In the genomic region with DNA sequence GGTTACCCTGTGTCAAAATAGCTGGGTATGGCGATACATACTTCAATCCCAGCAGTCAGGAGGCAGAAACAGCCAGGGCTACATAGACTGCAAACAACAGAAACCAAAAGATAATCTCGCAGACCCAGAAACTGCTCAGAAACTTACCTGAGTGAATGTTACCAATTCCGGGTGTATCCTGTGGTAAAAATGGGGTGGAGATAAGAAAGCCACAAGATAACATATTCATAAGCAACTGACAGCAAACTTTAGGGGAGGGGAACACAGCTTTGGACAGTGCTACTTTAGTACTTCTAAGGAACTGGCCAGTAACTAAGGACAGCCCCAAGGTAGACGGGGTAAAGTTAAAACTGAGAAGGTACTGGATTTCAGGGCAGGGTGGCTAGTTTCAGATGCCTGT, we compare ENCODE assay signal across 39 mouse cellular contexts. TPM values are rescaled to one million over a fixed set of nuclear protein-coding genes. Genes with fewer than 3 reads are reported as not detected.
DNase-seq lines count a peak whose midpoint lies in the region; ATAC-seq and TF ChIP-seq lines count a peak whose summit lies in the region.
"Had no signal": no experiment of that assay in that cellular context is flagged by ENCODE, and none has a peak within 500 bp of the region (broad histone marks: within the 10 kb centered on the region; RNA-seq: fewer than 3 reads in every experiment).

No protein-coding gene starts in this region.

- in situ Hi-C loops in CH12.LX (cut with MboI; ENCODE audit: low pct_ligation_motif_present, low pct_unique_long_range_greater_than_20kb, low sequenced_read_pairs), result no loop called here

- no peak for TF ChIP-seq EP300 in CH12.LX (IDR thresholded peaks at IDR 0.05; ENCODE audit: low read length)

- peak; percentile 60 for DNase-seq in 416B (ENCODE audit: low read depth)
- no peak for DNase-seq in CH12.LX (ENCODE audit: extremely low read depth)
- DNase-seq in gastrocnemius, postnatal 14 days, result no peak
- no peak for DNase-seq in cerebellum, adult 9-10 months
- DNase-seq in ovary, postnatal 14 days (ENCODE audit: low spot score), result no peak
- DNase-seq: adrenal gland, adult 2 months; adrenal gland, postnatal 36 days; B cell, adult 2 months; cerebellum, adult 18-20 months; cerebellum, postnatal 25 days; heart, adult 2 months; kidney, adult 2 months; kidney, postnatal 10 days; lung, adult 2 months; lung, postnatal 10 days had no signal

- no peak overlapping the region for H3K9ac ChIP-seq in CH12.LX (ENCODE audit: insufficient read depth, low read depth)
- no peak overlapping the region for H3K9ac ChIP-seq in liver, embryonic 15.5 days
- H3K9ac ChIP-seq in kidney, embryonic 14.5 days (ENCODE audit: low read depth, low read length), result no peak overlapping the region
- H3K9ac ChIP-seq: forebrain, embryonic 13.5 days; heart, embryonic 12.5 days; hindbrain, embryonic 15.5 days; limb, embryonic 13.5 days; midbrain, embryonic 12.5 days; neural tube, embryonic 12.5 days had no signal

- TF ChIP-seq CTCF in CH12.LX (conservative IDR thresholded peaks at IDR 0.05 in 1 of 2, IDR thresholded peaks at IDR 0.05 in 1 of 2; ENCODE audit: low read depth in 2 of 2, low read length in 2 of 2), result no peak

- H3K4me2 ChIP-seq in CH12.LX (ENCODE audit: insufficient read depth, low read depth, poor library complexity, severe bottlenecking), result no peak overlapping the region
- H3K4me2 ChIP-seq in liver, embryonic 15.5 days, result no peak overlapping the region
- no peak overlapping the region for H3K4me2 ChIP-seq in kidney, embryonic 14.5 days (replicated peaks; ENCODE audit: low read depth, low read length)
- H3K4me2 ChIP-seq: forebrain, embryonic 13.5 days; heart, embryonic 12.5 days; hindbrain, embryonic 15.5 days; limb, embryonic 13.5 days; midbrain, embryonic 12.5 days; neural tube, embryonic 12.5 days had no signal

- H3K36me3 ChIP-seq in CH12.LX (replicated peaks in 1 of 2; ENCODE audit: control insufficient read depth in 1 of 2, insufficient read depth in 1 of 2, low read length in 1 of 2), result peaks cover 57 to 77% of the 10 kb centered on the region in 2 experiments
- peaks cover 73% of the 10 kb centered on the region for H3K36me3 ChIP-seq in liver, embryonic 15.5 days (replicated peaks)
- H3K36me3 ChIP-seq in kidney, embryonic 14.5 days (ENCODE audit: control insufficient read depth, insufficient read depth, low read length), result peaks cover 59% of the 10 kb centered on the region

- H3K9me3 ChIP-seq in CH12.LX (replicated peaks; ENCODE audit: low read length), result no peaks in the 10 kb centered on the region
- no peaks in the 10 kb centered on the region for H3K9me3 ChIP-seq in liver, embryonic 15.5 days (replicated peaks)
- no peaks in the 10 kb centered on the region for H3K9me3 ChIP-seq in kidney, embryonic 14.5 days (ENCODE audit: control insufficient read depth, low read length)
- H3K9me3 ChIP-seq: forebrain, embryonic 13.5 days; heart, embryonic 12.5 days; hindbrain, embryonic 10.5 days; hindbrain, embryonic 15.5 days; limb, embryonic 13.5 days; midbrain, embryonic 12.5 days; neural tube, embryonic 12.5 days had no signal

- H3K27ac ChIP-seq in CH12.LX (ENCODE audit: insufficient read depth, low read depth), result no peak overlapping the region
- H3K27ac ChIP-seq in liver, embryonic 15.5 days (replicated peaks), result peak overlapping the region; percentile 21; the same call in 1 of the 2 replicates
- H3K27ac ChIP-seq in kidney, embryonic 14.5 days (ENCODE audit: low read depth, low read length), result no peak overlapping the region
- H3K27ac ChIP-seq: forebrain, embryonic 13.5 days; heart, adult 2 months; hindbrain, embryonic 10.5 days; hindbrain, embryonic 15.5 days; limb, embryonic 13.5 days; macrophage; midbrain, embryonic 12.5 days; neural tube, embryonic 12.5 days had no signal

- dilution Hi-C loops in CH12.LX (cut with MboI; ENCODE audit: extremely low pct_ligation_motif_present, extremely low pct_unique_long_range_greater_than_20kb, low sequenced_read_pairs), result no loop called here

- H3K79me2 ChIP-seq in CH12.LX (replicated peaks; ENCODE audit: control insufficient read depth, extremely low read depth, insufficient read depth, poor library complexity, severe bottlenecking), result peaks cover 26% of the 10 kb centered on the region

- H3K27me3 ChIP-seq in CH12.LX (replicated peaks), result no peaks in the 10 kb centered on the region
- no peaks in the 10 kb centered on the region for H3K27me3 ChIP-seq in liver, embryonic 15.5 days
- no peaks in the 10 kb centered on the region for H3K27me3 ChIP-seq in kidney, embryonic 14.5 days (ENCODE audit: control insufficient read depth, insufficient read depth, low read length)
- H3K27me3 ChIP-seq: forebrain, embryonic 13.5 days; heart, embryonic 12.5 days; hindbrain, embryonic 15.5 days; limb, embryonic 13.5 days; midbrain, embryonic 12.5 days; neural tube, embryonic 12.5 days had no signal

- H3K4me3 ChIP-seq in CH12.LX (replicated peaks in 1 of 3; ENCODE audit: low read depth in 2 of 3, low read length in 2 of 3, poor library complexity in 1 of 3), result no peak overlapping the region
- no peak overlapping the region for H3K4me3 ChIP-seq in liver, embryonic 15.5 days (replicated peaks)
- no peak overlapping the region for H3K4me3 ChIP-seq in kidney, embryonic 14.5 days (ENCODE audit: low read length)
- H3K4me3 ChIP-seq: forebrain, embryonic 13.5 days; heart, adult 2 months; heart, embryonic 12.5 days; hindbrain, embryonic 10.5 days; hindbrain, embryonic 15.5 days; limb, embryonic 13.5 days; midbrain, embryonic 12.5 days; myocyte; neural tube, embryonic 12.5 days had no signal

- intact Hi-C loops in gastrocnemius, postnatal 14 days (cut with DNase I; ENCODE audit: low total_unique reads), result no loop called here

- TF ChIP-seq POLR2A in CH12.LX (IDR thresholded peaks at IDR 0.05; ENCODE audit: low read depth, low read length), result no peak; the same call in 1 of the 2 replicates

- peaks cover 5 to 43% of the 10 kb centered on the region in 2 experiments; a peak in 3 of 4 replicates for H3K4me1 ChIP-seq in CH12.LX (ENCODE audit: control insufficient read depth in 1 of 2, insufficient read depth in 2 of 2)
- peaks cover 55% of the 10 kb centered on the region for H3K4me1 ChIP-seq in liver, embryonic 15.5 days (replicated peaks)
- H3K4me1 ChIP-seq in kidney, embryonic 14.5 days (ENCODE audit: control insufficient read depth, insufficient read depth, low read length), result peaks cover 4% of the 10 kb centered on the region; the same call in 1 of the 2 replicates

- TF ChIP-seq RAD21 in CH12.LX (IDR thresholded peaks at IDR 0.05; ENCODE audit: low read depth, low read length), result no peak

- 18% methylated on average over 4 of the region's 4 CpGs for WGBS in liver, embryonic 15.5 days (ENCODE audit: insufficient replicate concordance)
- 91% methylated on average over 4 of the region's 4 CpGs for WGBS in kidney, embryonic 14.5 days

- ATAC-seq in common myeloid progenitor, adult 5-6 weeks (replicated peaks; ENCODE audit: low read depth, poor library complexity, severe bottlenecking), result 0 out of 2 replicates have a peak, but pooled peaks have one; percentile 12
- no peak for ATAC-seq in liver, embryonic 15.5 days (ENCODE audit: insufficient read depth)
- no peak for ATAC-seq in kidney, embryonic 14.5 days (ENCODE audit: low FRiP score, low TSS enrichment)
- ATAC-seq: forebrain, embryonic 13.5 days had no signal

TF ChIP-seq in CH12.LX, 34 proteins besides CTCF, POLR2A, EP300 and RAD21 (continues in another document):
- TF ChIP-seq POLR2AphosphoS2 (IDR thresholded peaks at IDR 0.05; ENCODE audit: low read depth, low read length), result peak; percentile 47
- peak; percentile 58 for TF ChIP-seq ZMIZ1 (IDR thresholded peaks at IDR 0.05; ENCODE audit: low read depth, low read length)

RNA-seq across cellular contexts. Expression of a gene that starts 4.9 kb away (rescaled TPM):
- total RNA-seq in CH12.LX (2012; rRNA removed), result 81.3 and 88.2 TPM in 2 replicates
- total RNA-seq in CH12.LX (2014; rRNA removed), result 125 and 135 TPM in 2 replicates
- 55.9 and 69.2 TPM in 2 replicates for polyA plus RNA-seq in CH12.LX (2012; ENCODE audit: insufficient read length, low read depth)
- 29.5 and 39.8 TPM in 2 replicates for total RNA-seq in common myeloid progenitor, adult 5-6 weeks (2017)
- polyA plus RNA-seq in liver, embryonic 15.5 days (2015; fragmentation: Nextera tagmentation; extraction: Ambion mirVana), result 48.2 and 50.4 TPM in 2 replicates
- total RNA-seq in gastrocnemius, postnatal 14 days (2021), result 10 to 100 TPM; 17.5 to 19.9 TPM
- 143 and 162 TPM in 2 replicates for polyA plus RNA-seq in kidney, embryonic 14.5 days (2014; fragmentation: Nextera tagmentation; extraction: Ambion mirVana)

RNA-seq across cellular contexts. Expression of a gene that starts 5.4 kb away (rescaled TPM):
- 2,535 and 3,076 TPM in 2 replicates for total RNA-seq in CH12.LX (2012; rRNA removed)
- 3,131 and 3,378 TPM in 2 replicates for total RNA-seq in CH12.LX (2014; rRNA removed)
- 2,547 and 3,250 TPM in 2 replicates for polyA plus RNA-seq in CH12.LX (2012; ENCODE audit: insufficient read length, low read depth)
- total RNA-seq in common myeloid progenitor, adult 5-6 weeks (2017), result 2,354 and 2,766 TPM in 2 replicates
- 758 and 952 TPM in 2 replicates for polyA plus RNA-seq in liver, embryonic 15.5 days (2015; fragmentation: Nextera tagmentation; extraction: Ambion mirVana)
- 1,000 to 10,000 TPM in 1 of 2 experiments, 100 to 1,000 TPM in 1; 952 to 1,089 TPM for total RNA-seq in gastrocnemius, postnatal 14 days (2021)
- polyA plus RNA-seq in kidney, embryonic 14.5 days (2014; fragmentation: Nextera tagmentation; extraction: Ambion mirVana), result 2,593 and 3,221 TPM in 2 replicates

RNA-seq across cellular contexts. Expression of a gene that starts 6.1 kb away (rescaled TPM):
- total RNA-seq in CH12.LX (2012; rRNA removed) (25.4 and 30.4 TPM in 2 replicates), CH12.LX (2014; rRNA removed) (21.7 and 26.0 TPM in 2 replicates)
- 16.5 and 18.3 TPM in 2 replicates for polyA plus RNA-seq in CH12.LX (2012; ENCODE audit: insufficient read length, low read depth)
- total RNA-seq in common myeloid progenitor, adult 5-6 weeks (2017), result 18.8 and 35.2 TPM in 2 replicates
- polyA plus RNA-seq in liver, embryonic 15.5 days (2015; fragmentation: Nextera tagmentation; extraction: Ambion mirVana), result 12.6 and 13.6 TPM in 2 replicates
- total RNA-seq in gastrocnemius, postnatal 14 days (2021), result 1 to 10 TPM; 4.4 to 5.6 TPM
- 26.7 and 28.3 TPM in 2 replicates for polyA plus RNA-seq in kidney, embryonic 14.5 days (2014; fragmentation: Nextera tagmentation; extraction: Ambion mirVana)

RNA-seq across cellular contexts. Expression of a gene that starts 15.7 kb away (rescaled TPM):
- total RNA-seq in CH12.LX (2012; rRNA removed) (13.8 and 25.5 TPM in 2 replicates), CH12.LX (2014; rRNA removed) (29.9 and 38.7 TPM in 2 replicates)
- polyA plus RNA-seq in CH12.LX (2012; ENCODE audit: insufficient read length, low read depth), result 10.3 and 11.7 TPM in 2 replicates
- 15.7 and 26.1 TPM in 2 replicates for total RNA-seq in common myeloid progenitor, adult 5-6 weeks (2017)
- 46.3 and 59.8 TPM in 2 replicates for polyA plus RNA-seq in liver, embryonic 15.5 days (2015; fragmentation: Nextera tagmentation; extraction: Ambion mirVana)
- 100 to 1,000 TPM; 164 to 179 TPM for total RNA-seq in gastrocnemius, postnatal 14 days (2021)
- 29.9 and 37.8 TPM in 2 replicates for polyA plus RNA-seq in kidney, embryonic 14.5 days (2014; fragmentation: Nextera tagmentation; extraction: Ambion mirVana)

RNA-seq across cellular contexts. Expression of a gene that starts 28.6 kb away (rescaled TPM):
- total RNA-seq in CH12.LX (2012; rRNA removed) (0.08 and 0.21 TPM in 2 replicates), CH12.LX (2014; rRNA removed) (not detected in 2 replicates)
- polyA plus RNA-seq in CH12.LX (2012; ENCODE audit: insufficient read length, low read depth), result 1.4 and 1.5 TPM in 2 replicates
- total RNA-seq in common myeloid progenitor, adult 5-6 weeks (2017), result not detected in 2 replicates
- 0.06 TPM in 1 of 2 replicates, not detected in the other for polyA plus RNA-seq in liver, embryonic 15.5 days (2015; fragmentation: Nextera tagmentation; extraction: Ambion mirVana)
- total RNA-seq in gastrocnemius, postnatal 14 days (2021), result not detected
- not detected in 2 replicates for polyA plus RNA-seq in kidney, embryonic 14.5 days (2014; fragmentation: Nextera tagmentation; extraction: Ambion mirVana)
- total RNA-seq: adrenal gland, adult 2 months; adrenal gland, postnatal 36 days; gastrocnemius, adult 18-20 months; gastrocnemius, postnatal 4 days; heart, adult 2 months; layer of hippocampus, postnatal 10 days; left cerebral cortex, adult 18-20 months; left cerebral cortex, postnatal 14 days; midbrain, postnatal 0 days had no signal
- polyA plus RNA-seq: adrenal gland, adult 2 months; brain, embryonic 14.5 days; embryonic facial prominence, embryonic 11.5 days; forebrain, embryonic 13.5 days; heart, adult 2 months; heart, embryonic 12.5 days; heart, postnatal 0 days; hindbrain, embryonic 10.5 days; hindbrain, embryonic 15.5 days; intestine, embryonic 14.5 days; kidney, adult 2 months; limb, embryonic 13.5 days; lung, adult 2 months; macrophage; midbrain, embryonic 12.5 days; midbrain, postnatal 0 days; myocyte; neural tube, embryonic 12.5 days; stomach, embryonic 14.5 days; thymus, postnatal 0 days had no signal
